Mouse (Mus musculus) macrophage (primary cell): Measurements from ENCODE around the gene Slc22a8. TPM values are rescaled to one million over a fixed set of nuclear protein-coding genes. Genes with fewer than 3 reads are reported as not detected.

Experiments used
- H3K27ac ChIP-seq: fragments of 350-480 bp; formaldehyde crosslinking; 2 replicates; pipeline ENCODE4 v1.9.0; 2021
- H3K36me3 ChIP-seq: fragments of 350-480 bp; formaldehyde crosslinking; 2 replicates; pipeline ENCODE4 v1.9.0; 2021; ENCODE audit errors: inconsistent target
- H3K4me3 ChIP-seq: fragments of 350-480 bp; formaldehyde crosslinking; 2 replicates; pipeline ENCODE4 v1.9.0; 2021; ENCODE audit errors: inconsistent target
- H3K79me2 ChIP-seq: fragments of 350-480 bp; formaldehyde crosslinking; 2 replicates; pipeline ENCODE4 v1.9.0; 2021; ENCODE audit errors: inconsistent target
- WGBS: methylation state at CpG from one replicate; pipeline ENCODE4 v1.1.7; 2026; ENCODE audit warnings: inconsistent platforms; ENCODE audit not compliant: missing documents; 5-methylcytosine and 5-hydroxymethylcytosine counted together
- polyA plus RNA-seq: library from polyadenylated mRNA; stranded (reverse); fragments of 250-400 nt; gene quantifications from 3 replicates; pipeline ENCODE4 v1.2.4, GENCODE M21; 2018; ENCODE audit warnings: inconsistent platforms
- total RNA-seq, 78 experiments: library from RNA; depleted of rRNA; stranded (reverse); fragments of 250-400 nt; gene quantifications; 1 replicate in 9 of 78; 2 replicates in 24 of 78; 3 replicates in 43 of 78; 4 replicates in 2 of 78; pipeline ENCODE4 v1.2.4; 2018; ENCODE audit warnings: inconsistent platforms in 56 of 78

Slc22a8 gene
- not detected for total RNA-seq (2018; cell fraction: chromatin; rRNA removed)
- total RNA-seq (2018; cell fraction: cytosol; rRNA removed): not detected
- total RNA-seq (2018; cell fraction: nucleus; rRNA removed): not detected
- polyA plus RNA-seq: not detected in 3 replicates

DNA sequence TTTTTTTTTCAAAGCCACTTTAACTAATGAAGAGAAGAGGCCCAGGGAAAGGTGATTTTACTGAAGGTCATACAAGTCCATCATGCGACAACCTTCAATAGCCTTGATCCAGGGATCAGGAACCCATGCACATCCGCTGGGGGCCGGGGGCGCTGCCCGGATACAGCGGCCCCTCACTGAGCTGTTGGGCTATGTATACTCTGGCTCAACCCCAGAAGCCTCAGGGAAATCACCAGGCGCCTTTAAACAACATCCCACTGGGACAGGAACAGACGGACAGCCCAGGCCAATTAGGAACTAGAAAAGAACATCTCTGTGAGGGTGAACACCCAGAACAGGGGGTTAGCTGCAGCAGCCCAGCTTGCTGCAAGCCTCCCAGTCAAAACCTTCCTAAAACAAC lies at the start of gene Slc22a8:
TSS of gene Slc22a8 (plus strand) at position 301 of the 400 bp plus-strand sequence.
- WGBS: 89% methylated on average over 8 of the region's 8 CpGs
- H3K27ac ChIP-seq: no peak within 1 kb of the TSS
- H3K36me3 ChIP-seq: no peaks in the 10 kb centered on the region
- no peak within 1 kb of the TSS for H3K4me3 ChIP-seq
- H3K79me2 ChIP-seq: no peaks in the 10 kb centered on the region

DNA sequence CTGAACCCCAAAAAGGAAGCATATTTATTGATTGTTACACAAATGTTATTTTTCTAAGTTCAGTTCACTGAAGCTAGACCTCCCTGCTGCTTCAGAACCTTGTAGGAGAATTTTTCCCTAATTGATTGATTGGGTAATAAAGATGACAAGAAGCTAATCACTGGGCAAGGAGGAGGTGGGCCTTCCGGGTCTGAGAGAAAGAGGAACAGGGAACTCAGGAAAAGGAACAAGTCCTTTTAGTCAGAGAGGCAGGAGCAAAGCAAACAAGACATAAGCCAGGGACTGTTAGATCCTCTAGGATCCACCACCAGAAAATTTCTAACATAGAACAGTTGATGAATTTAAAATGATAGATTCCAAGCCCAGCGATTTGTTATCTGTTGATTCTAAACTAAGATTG lies 32.2 kb upstream of the Slc22a8 start:
- H3K27ac ChIP-seq: no peak overlapping the region
- 47% methylated on average over 2 of the region's 2 CpGs for WGBS
- H3K79me2 ChIP-seq: no peaks in the 10 kb centered on the region
- no peaks in the 10 kb centered on the region for H3K36me3 ChIP-seq
- no peak overlapping the region for H3K4me3 ChIP-seq

DNA sequence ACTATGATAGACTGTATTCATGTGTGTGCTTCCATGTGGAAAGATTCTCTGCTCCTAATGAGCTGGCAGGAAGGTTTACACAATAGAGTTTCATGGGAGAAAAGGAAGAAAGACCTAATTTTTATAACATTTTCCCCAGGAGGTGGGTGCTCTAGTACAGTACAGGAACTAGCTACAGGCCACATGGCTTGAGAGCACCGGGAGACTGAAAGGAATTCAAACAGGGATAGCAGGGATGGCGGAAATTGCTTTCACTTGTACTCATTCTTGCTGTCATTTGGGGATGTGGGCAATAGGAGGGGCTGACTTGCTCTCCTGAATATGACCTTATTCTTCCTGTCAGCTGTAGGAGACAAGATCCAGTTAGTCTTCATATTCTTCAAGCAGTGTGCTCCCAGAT lies 27.0 kb upstream of the Slc22a8 start:
- no peaks in the 10 kb centered on the region for H3K79me2 ChIP-seq
- 82% methylated on average over 2 of the region's 2 CpGs for WGBS

DNA sequence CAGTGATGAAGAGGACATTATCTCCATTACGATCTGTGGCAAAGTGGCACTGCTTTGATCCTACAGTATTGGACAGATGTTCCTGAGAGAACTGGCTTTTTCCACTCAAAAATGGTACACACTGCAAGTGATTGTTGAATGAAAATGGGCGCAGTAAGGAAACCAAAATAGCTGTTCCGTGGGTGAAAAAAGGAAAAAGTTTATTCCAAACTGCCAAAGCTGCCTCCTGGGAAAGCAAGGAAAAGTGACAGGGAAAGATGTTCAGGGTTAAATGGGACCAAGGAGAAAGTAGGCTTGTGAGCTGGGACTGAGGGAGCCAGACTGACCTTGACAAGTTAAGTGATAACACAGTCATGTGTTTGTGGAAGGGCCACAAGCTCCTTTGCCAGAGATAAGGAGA lies 26.6 kb upstream of the Slc22a8 start:
- WGBS: 92% methylated on average over 3 of the region's 3 CpGs
- H3K27ac ChIP-seq: no peak overlapping the region
- H3K79me2 ChIP-seq: no peaks in the 10 kb centered on the region
- no peaks in the 10 kb centered on the region for H3K36me3 ChIP-seq
- H3K4me3 ChIP-seq: no peak overlapping the region

More for the DNA sequence above, 27.0 kb upstream of the Slc22a8 start:
- Histone ChIP-seq H3K36me3 (no peaks in the 10 kb centered on the region), H3K4me3 (no peak overlapping the region), H3K27ac (no peak overlapping the region)

DNA sequence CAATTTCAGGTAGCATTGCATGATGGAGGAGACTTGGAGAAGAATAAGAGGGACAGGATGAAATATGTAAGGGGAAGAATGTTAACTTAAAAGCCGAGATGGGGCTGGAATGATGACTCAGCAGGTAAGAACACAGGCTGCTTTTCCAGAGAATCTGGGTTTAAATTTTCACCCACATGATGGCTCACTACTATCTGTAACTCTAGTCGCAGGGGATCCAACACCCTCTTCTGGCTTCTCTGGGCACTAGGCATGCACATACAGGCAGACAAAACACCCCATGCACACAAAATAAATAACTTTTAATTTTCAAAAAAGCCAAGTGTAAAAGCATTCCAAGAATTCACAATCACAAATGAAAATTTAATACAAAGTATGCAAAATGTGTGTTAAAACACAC lies 25.8 kb upstream of the Slc22a8 start:
- no peaks in the 10 kb centered on the region for H3K36me3 ChIP-seq
- no peaks in the 10 kb centered on the region for H3K79me2 ChIP-seq
- H3K27ac ChIP-seq: no peak overlapping the region
- no peak overlapping the region for H3K4me3 ChIP-seq
- WGBS: 29% methylated on average over 2 of the region's 2 CpGs

DNA sequence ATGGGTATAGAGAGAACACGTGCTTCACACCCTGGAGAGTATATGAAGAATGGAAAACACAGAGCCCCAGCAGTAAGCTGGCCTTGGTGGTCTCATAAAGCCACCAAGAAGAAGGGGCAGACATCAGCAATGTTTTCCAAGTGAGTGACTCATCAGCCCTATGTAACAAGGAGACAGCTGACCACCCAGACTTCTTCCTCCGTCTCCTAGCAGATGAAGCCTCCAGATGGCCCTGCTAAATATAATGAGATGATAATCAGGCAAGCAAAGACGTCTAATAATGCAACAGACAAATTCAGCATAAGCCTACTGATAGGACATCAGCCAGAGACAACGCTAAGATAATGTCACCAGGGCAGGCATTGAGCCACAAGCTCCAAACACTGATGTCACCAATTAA lies 25.1 kb upstream of the Slc22a8 start:
- Histone ChIP-seq H3K36me3 (no peaks in the 10 kb centered on the region), H3K79me2 (no peaks in the 10 kb centered on the region), H3K4me3 (no peak overlapping the region), H3K27ac (no peak overlapping the region)
- 70% methylated on average over 4 of the region's 4 CpGs for WGBS

DNA sequence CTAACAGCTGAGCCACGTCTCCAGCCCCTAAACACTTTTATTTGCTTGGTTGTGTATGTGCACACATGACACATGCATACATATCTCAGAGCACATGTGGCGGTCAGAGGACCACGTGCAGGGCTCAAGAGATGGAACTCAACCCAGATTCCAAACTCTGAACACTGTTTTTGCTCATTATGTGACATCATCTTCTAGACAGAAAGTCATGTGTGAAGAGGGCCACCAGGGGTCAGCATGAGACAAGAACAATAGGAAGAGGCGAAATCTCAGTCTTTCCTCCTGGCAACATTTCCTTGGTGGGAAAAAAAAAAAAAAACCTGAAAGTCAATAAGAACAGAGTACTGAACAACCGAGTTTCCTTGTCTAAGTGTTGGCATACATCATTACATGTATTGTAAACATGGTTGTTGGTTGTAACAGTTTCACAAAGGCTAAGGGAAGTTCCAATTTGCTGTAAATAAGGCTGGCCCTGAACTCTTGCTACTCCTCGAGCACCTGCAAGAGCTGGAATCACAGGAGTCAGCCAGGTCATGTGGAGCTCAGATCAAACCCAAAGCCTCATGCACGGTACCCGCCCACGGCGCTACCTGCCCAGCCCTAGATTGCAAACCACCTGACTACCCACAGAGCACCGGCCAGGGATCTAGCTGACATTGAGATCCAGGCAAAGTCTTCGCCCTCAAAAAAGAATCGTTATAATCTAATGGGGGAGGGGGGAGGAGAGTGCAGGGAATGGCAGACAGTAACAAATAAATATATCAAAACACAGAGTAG lies 23.8 kb upstream of the Slc22a8 start:
- H3K36me3 ChIP-seq: no peaks in the 10 kb centered on the region
- H3K79me2 ChIP-seq: no peaks in the 10 kb centered on the region
- no peak overlapping the region for H3K4me3 ChIP-seq
- 64% methylated on average over 13 of the region's 13 CpGs for WGBS
- H3K27ac ChIP-seq: no peak overlapping the region

DNA sequence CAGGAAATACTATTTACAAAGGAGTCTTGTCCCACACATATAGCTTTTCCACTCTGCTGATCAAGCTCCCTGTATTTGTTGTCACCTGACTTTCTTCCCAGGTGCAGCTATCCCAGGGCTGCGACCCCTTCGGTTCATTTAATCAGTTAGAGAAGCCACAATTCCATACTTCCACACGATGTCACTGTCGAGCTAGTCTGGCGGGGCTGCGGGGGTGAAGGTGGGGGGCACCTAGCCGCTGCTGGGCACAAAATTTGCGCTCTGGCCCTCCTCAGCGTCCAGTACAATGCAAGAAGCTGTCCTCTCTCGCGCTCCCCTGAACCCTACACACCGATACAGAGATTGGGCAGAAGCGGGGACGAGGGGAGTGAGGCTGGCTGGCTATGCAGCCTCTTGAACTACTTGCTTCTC lies 21.6 kb upstream of the Slc22a8 start:
- Histone ChIP-seq H3K4me3 (no peak overlapping the region), H3K79me2 (no peaks in the 10 kb centered on the region)
- WGBS: 24% methylated on average over 14 of the region's 14 CpGs

DNA sequence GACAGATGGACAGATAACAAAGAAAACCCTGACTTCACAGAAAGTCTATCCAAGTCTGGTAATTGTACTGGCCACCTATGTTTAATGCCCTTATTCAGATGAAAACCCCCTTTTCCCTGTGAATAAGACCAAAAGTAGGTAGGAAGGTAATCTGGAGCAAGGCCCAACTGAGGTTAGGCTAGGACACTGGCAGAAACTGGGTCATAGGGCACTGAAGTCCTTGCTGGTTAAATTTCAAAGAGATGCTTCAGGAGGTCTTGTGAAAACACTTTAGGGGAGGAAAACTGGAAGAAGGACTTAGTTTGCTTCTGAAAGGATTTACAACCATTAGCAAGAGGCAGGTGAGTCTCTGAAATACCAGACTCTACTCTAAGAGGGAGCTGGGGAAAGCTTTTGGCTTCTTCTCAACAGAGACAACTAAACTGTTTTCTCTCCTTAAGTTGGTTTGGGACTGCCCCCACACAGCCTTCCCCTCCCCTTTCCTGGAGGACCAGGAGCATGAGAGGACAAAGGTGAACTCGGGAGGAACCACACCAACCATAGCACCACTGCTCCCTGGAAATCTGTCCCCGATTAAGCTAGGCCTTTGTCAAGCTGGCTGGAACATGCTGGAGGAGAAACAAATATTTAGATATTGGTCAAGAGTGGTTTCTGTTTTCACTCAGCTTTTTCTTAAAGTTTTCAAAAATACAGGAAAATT lies 20.6 kb upstream of the Slc22a8 start:
- Histone ChIP-seq H3K79me2 (no peaks in the 10 kb centered on the region), H3K27ac (no peak overlapping the region)
- WGBS: 80% methylated on average over 2 of the region's 2 CpGs

More for the DNA sequence above, 21.6 kb upstream of the Slc22a8 start:
- Histone ChIP-seq H3K36me3 (no peaks in the 10 kb centered on the region), H3K27ac (no peak overlapping the region)

DNA sequence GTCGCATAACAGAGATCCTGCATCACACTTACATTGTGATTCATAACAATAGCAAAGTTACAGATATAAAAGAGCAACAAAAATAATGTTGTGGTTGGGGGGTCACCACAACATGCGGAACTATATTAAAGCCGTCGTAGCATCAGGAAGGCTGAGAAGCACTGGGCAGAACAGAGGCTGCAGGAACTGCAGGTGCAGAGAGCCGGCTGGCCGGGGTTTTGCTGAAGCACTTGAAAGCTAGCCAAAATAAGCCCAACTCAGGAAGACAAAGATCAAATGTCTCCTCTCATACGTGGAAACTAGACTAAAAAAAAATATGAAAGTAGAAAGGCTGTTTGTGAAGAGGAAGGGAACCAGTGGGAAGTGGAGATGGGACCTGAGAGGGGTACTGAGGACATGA lies 19.3 kb upstream of the Slc22a8 start:
- H3K27ac ChIP-seq: no peak overlapping the region
- H3K36me3 ChIP-seq: no peaks in the 10 kb centered on the region
- no peak overlapping the region for H3K4me3 ChIP-seq
- H3K79me2 ChIP-seq: no peaks in the 10 kb centered on the region
- WGBS: 15% methylated on average over 7 of the region's 7 CpGs

More for the DNA sequence above, 20.6 kb upstream of the Slc22a8 start:
- Histone ChIP-seq H3K36me3 (no peaks in the 10 kb centered on the region), H3K4me3 (no peak overlapping the region)

DNA sequence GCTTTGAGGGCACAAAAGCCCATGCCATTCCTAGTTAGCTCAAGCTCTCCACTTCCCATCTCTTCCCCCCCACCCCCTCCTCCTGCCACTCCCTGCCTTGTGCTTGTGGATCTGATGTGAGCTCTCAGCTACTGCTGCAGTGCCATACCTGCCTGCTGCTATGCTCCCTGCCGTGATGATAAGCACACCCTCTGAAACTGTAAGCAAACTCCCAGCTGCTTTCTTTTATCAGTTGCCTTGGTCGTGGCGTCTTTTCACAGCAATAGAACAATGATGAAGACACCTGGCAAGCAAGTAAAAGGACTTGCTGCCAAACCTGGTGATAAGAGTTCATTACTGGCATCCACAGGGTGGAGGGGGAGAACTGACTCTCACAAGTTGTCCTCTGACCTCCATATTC lies 18.6 kb upstream of the Slc22a8 start:
- Histone ChIP-seq H3K79me2 (no peaks in the 10 kb centered on the region), H3K27ac (no peak overlapping the region), H3K4me3 (no peak overlapping the region), H3K36me3 (no peaks in the 10 kb centered on the region)
- 94% methylated on average over 3 of the region's 3 CpGs for WGBS

DNA sequence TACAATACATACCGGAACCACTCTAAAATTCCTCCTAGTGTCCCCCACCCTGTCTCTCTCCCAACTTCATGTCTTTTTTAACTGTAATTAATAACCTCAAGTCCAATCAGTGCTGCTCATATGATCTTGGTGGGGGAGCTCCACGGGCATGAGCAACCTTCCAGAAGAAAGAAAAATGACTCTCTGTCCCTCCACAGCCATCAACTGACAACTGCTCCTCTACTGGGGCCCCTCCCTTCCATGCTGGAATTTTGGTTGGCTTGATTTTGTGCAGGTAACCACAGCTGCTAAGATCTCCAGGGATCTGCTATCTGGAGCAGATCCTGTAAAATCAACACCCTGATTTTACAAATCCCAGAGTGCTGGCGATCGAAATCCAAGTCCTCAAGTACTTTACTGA lies 13.6 kb upstream of the Slc22a8 start:
- no peak overlapping the region for H3K27ac ChIP-seq
- no peaks in the 10 kb centered on the region for H3K36me3 ChIP-seq
- WGBS: 92% methylated on average over 4 of the region's 4 CpGs
- H3K4me3 ChIP-seq: no peak overlapping the region
- H3K79me2 ChIP-seq: no peaks in the 10 kb centered on the region

DNA sequence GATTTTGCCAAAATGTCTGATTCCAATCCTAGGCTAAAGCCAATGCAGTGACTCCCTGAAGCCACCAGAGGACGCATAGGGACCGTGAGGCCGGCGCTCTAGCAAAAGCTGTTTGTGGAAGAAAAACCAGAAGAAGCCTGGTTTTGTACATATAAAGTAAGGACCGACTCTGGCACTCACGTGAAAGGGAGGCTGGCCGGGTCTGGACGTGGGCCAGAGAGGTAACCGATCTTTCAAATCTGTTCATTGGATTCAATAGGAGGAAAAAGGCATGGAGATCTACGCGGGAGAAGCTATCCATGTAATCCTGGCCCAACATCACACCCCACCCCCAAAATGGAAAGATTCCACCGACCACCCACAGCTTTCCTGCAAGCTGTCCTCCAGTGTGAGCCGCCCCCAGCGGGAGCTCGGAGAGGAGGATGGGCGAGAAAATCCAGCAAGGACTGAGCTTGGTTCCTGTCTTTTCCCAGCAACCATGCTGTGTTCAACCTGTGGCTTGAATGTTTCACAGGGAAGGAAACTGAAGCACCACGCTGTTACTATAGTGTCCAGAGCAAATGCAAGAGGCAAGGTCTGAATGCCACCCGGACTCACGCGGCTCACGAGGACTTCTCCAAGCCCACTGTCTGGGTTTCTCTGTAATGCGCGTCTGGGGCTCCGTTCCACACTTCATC lies 12.6 kb upstream of the Slc22a8 start:
- H3K4me3 ChIP-seq: no peak overlapping the region
- H3K79me2 ChIP-seq: no peaks in the 10 kb centered on the region
- WGBS: 23% methylated on average over 24 of the region's 24 CpGs

DNA sequence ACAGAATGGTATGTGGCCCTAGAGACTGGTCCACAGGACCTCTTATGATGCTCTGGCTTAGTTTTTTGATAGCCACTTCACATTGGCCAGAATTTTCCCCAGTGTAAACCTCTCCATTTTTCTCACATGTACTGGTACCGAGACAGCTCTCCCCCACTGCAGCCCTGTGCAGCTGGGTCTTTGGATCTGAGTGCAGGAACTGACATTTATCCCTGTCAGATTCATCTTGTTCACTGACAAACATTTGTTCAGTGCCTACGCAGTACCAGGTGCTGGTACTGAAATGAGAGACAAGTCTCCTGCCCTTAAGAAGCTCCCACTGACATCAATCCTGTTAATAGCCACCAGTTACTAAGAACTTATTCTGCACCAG lies 12.1 kb upstream of the Slc22a8 start:
- no peaks in the 10 kb centered on the region for H3K36me3 ChIP-seq
- no peaks in the 10 kb centered on the region for H3K79me2 ChIP-seq
- H3K27ac ChIP-seq: no peak overlapping the region
- WGBS: 94% methylated on average over 2 of the region's 2 CpGs
- no peak overlapping the region for H3K4me3 ChIP-seq

More for the DNA sequence above, 12.6 kb upstream of the Slc22a8 start:
- no peaks in the 10 kb centered on the region for H3K36me3 ChIP-seq
- H3K27ac ChIP-seq: no peak overlapping the region

DNA sequence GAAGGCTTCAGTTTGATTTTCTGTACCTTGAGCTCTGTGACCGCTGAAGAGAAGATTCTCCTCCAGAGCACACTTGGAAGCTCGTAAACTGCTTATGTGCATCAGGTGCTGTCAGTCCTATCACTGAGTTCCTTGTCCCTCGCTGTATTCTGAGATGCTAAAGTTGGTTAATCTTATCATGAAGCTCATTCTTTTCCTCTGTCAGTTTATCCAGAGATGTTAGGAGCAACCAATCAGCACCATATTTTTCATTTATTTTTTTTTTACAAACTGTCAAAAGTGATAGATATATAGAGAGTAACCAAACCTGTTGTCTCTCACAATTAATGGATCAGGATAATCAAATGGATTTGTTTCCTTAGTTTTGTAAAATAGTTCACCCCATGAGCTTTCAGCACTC lies 5.8 kb upstream of the Slc22a8 start:
- Histone ChIP-seq H3K4me3 (no peak overlapping the region), H3K36me3 (no peaks in the 10 kb centered on the region), H3K79me2 (no peaks in the 10 kb centered on the region), H3K27ac (no peak overlapping the region)
- WGBS: 96% methylated on average over 3 of the region's 3 CpGs
